ENCODE assay signal across 8 mouse cellular contexts in genomic region chr11:97801409-97802193, GRCm38 (mm10). TPM values are rescaled to one million over a fixed set of nuclear protein-coding genes. Genes with fewer than 3 reads are reported as not detected.
DNase-seq lines count a peak whose midpoint lies in the region; ATAC-seq lines count a peak whose summit lies in the region.

No protein-coding gene starts in this region.

- ATAC-seq in heart, embryonic 16.5 days (replicated peaks; ENCODE audit: extremely low read depth, insufficient read depth, low FRiP score) = no peak
- peak; percentile 8; the same call in 1 of the 2 replicates for ATAC-seq in midbrain, embryonic 11.5 days (ENCODE audit: low FRiP score)
- no peak for ATAC-seq in monocyte, adult 5-6 weeks (replicated peaks; ENCODE audit: insufficient number of reproducible peaks, low FRiP score, low TSS enrichment, poor library complexity, severe bottlenecking)

- H3K36me3 ChIP-seq in heart, embryonic 16.5 days (ENCODE audit: control insufficient read depth, insufficient read depth) = no peaks in the 10 kb centered on the region
- no peaks in the 10 kb centered on the region for H3K36me3 ChIP-seq in midbrain, embryonic 11.5 days (ENCODE audit: control insufficient read depth, insufficient read depth, low read length)

- H3K4me2 ChIP-seq in heart, embryonic 16.5 days (ENCODE audit: low read depth, low read length) = peak overlapping the region; percentile 94
- H3K4me2 ChIP-seq in midbrain, embryonic 11.5 days = peak overlapping the region; percentile 50

- peak overlapping the region; percentile 84 for H3K4me3 ChIP-seq in heart, embryonic 16.5 days (ENCODE audit: low read length)
- H3K4me3 ChIP-seq in midbrain, embryonic 11.5 days (ENCODE audit: low read depth, low read length) = peak overlapping the region; percentile 82

- peaks cover 56% of the 10 kb centered on the region for H3K4me1 ChIP-seq in heart, embryonic 16.5 days (ENCODE audit: control insufficient read depth, insufficient read depth, low read length)
- peaks cover 36% of the 10 kb centered on the region for H3K4me1 ChIP-seq in midbrain, embryonic 11.5 days (ENCODE audit: control insufficient read depth, insufficient read depth, low read length)

- peak overlapping the region; percentile 94 for H3K9ac ChIP-seq in heart, embryonic 16.5 days (ENCODE audit: low read length)
- peak overlapping the region; percentile 88; the same call in 1 of the 2 replicates for H3K9ac ChIP-seq in midbrain, embryonic 11.5 days (ENCODE audit: low read length)

- 27% methylated on average over 8 of the region's 8 CpGs for WGBS in heart, embryonic 16.5 days
- whole genome bisulfite sequencing in large intestine, adult 2 months = 10% methylated on average over 8 of the region's 8 CpGs
- WGBS in midbrain, embryonic 11.5 days = 31% methylated on average over 8 of the region's 8 CpGs

- DNase-seq in urinary bladder, postnatal 14 days (ENCODE audit: low spot score) = peak; percentile 76
- no peak for DNase-seq in urinary bladder, adult 2 months (ENCODE audit: low spot score)
- peak; percentile 73 to 86 for DNase-seq in cerebellum, postnatal 14 days
- peak; percentile 89 for DNase-seq in large intestine, adult 2 months (ENCODE audit: low read depth, low spot score)
- DNase-seq in midbrain, embryonic 11.5 days (ENCODE audit: low spot score, missing footprints) = peak; percentile 94
- DNase-seq in thymus, postnatal 10 days (ENCODE audit: low spot score in 2 of 2) = no peak

- H3K27me3 ChIP-seq in heart, embryonic 16.5 days (ENCODE audit: control insufficient read depth, insufficient read depth, low read length) = no peaks in the 10 kb centered on the region
- H3K27me3 ChIP-seq in midbrain, embryonic 11.5 days (ENCODE audit: control insufficient read depth, insufficient read depth, low read length) = no peaks in the 10 kb centered on the region

- H3K9me3 ChIP-seq in heart, embryonic 16.5 days (replicated peaks; ENCODE audit: control insufficient read depth, low read length) = no peaks in the 10 kb centered on the region
- H3K9me3 ChIP-seq in midbrain, embryonic 11.5 days (ENCODE audit: control insufficient read depth, low read length) = no peaks in the 10 kb centered on the region

- H3K27ac ChIP-seq in heart, embryonic 16.5 days (ENCODE audit: low read length) = peak overlapping the region; percentile 97
- H3K27ac ChIP-seq in midbrain, embryonic 11.5 days (ENCODE audit: low read depth, low read length) = no peak overlapping the region

RNA-seq across cellular contexts. Expression of gene Lasp1, which starts 2.8 kb away (rescaled TPM):
- polyA plus RNA-seq in urinary bladder, adult 2 months (2012; rRNA removed) = 101 and 108 TPM in 2 replicates
- 52.9 and 59.0 TPM in 2 replicates for polyA plus RNA-seq in heart, embryonic 16.5 days (2015; fragmentation: Nextera tagmentation; extraction: Ambion mirVana)
- polyA plus RNA-seq in large intestine, adult 2 months (2012; rRNA removed) = 251 and 313 TPM in 2 replicates
- polyA plus RNA-seq in midbrain, embryonic 11.5 days (2014; fragmentation: Nextera tagmentation; extraction: Ambion mirVana) = 52.6 and 59.2 TPM in 2 replicates
- 199 to 392 TPM (median 246 TPM) in 3 replicates for total RNA-seq in monocyte, adult 5-6 weeks (2017)

RNA-seq across cellular contexts. Expression of gene Rpl23, which starts 19.4 kb away (rescaled TPM):
- 911 and 1,027 TPM in 2 replicates for polyA plus RNA-seq in urinary bladder, adult 2 months (2012; rRNA removed)
- 299 and 310 TPM in 2 replicates for polyA plus RNA-seq in heart, embryonic 16.5 days (2015; fragmentation: Nextera tagmentation; extraction: Ambion mirVana)
- 115 and 147 TPM in 2 replicates for polyA plus RNA-seq in large intestine, adult 2 months (2012; rRNA removed)
- 441 and 443 TPM in 2 replicates for polyA plus RNA-seq in midbrain, embryonic 11.5 days (2014; fragmentation: Nextera tagmentation; extraction: Ambion mirVana)
- 1,225 to 1,795 TPM (median 1,736 TPM) in 3 replicates for total RNA-seq in monocyte, adult 5-6 weeks (2017)

RNA-seq across cellular contexts. Expression of gene 1700001P01Rik, which starts 25.9 kb away (rescaled TPM):
- 0.13 and 0.41 TPM in 2 replicates for polyA plus RNA-seq in urinary bladder, adult 2 months (2012; rRNA removed)
- 0.25 and 0.41 TPM in 2 replicates for polyA plus RNA-seq in heart, embryonic 16.5 days (2015; fragmentation: Nextera tagmentation; extraction: Ambion mirVana)
- 0.22 TPM in 1 of 2 replicates, not detected in the other for polyA plus RNA-seq in large intestine, adult 2 months (2012; rRNA removed)
- 0.47 and 0.78 TPM in 2 replicates for polyA plus RNA-seq in midbrain, embryonic 11.5 days (2014; fragmentation: Nextera tagmentation; extraction: Ambion mirVana)
- not detected in 3 replicates for total RNA-seq in monocyte, adult 5-6 weeks (2017)

RNA-seq across cellular contexts. Expression of gene Cwc25, which starts 35.2 kb away (rescaled TPM):
- 15.3 and 16.6 TPM in 2 replicates for polyA plus RNA-seq in urinary bladder, adult 2 months (2012; rRNA removed)
- 10.7 and 12.5 TPM in 2 replicates for polyA plus RNA-seq in heart, embryonic 16.5 days (2015; fragmentation: Nextera tagmentation; extraction: Ambion mirVana)
- 5.1 and 7.0 TPM in 2 replicates for polyA plus RNA-seq in large intestine, adult 2 months (2012; rRNA removed)
- polyA plus RNA-seq in midbrain, embryonic 11.5 days (2014; fragmentation: Nextera tagmentation; extraction: Ambion mirVana) = 12.6 and 15.0 TPM in 2 replicates
- 42.0 to 49.3 TPM (median 43.5 TPM) in 3 replicates for total RNA-seq in monocyte, adult 5-6 weeks (2017)

RNA-seq across cellular contexts. Expression of gene B230217C12Rik, which starts 39.0 kb away (rescaled TPM):
- polyA plus RNA-seq in urinary bladder, adult 2 months (2012; rRNA removed) = 3.8 and 5.6 TPM in 2 replicates
- 2.5 and 3.2 TPM in 2 replicates for polyA plus RNA-seq in heart, embryonic 16.5 days (2015; fragmentation: Nextera tagmentation; extraction: Ambion mirVana)
- 1.2 and 1.4 TPM in 2 replicates for polyA plus RNA-seq in large intestine, adult 2 months (2012; rRNA removed)
- 14.7 and 17.3 TPM in 2 replicates for polyA plus RNA-seq in midbrain, embryonic 11.5 days (2014; fragmentation: Nextera tagmentation; extraction: Ambion mirVana)
- total RNA-seq in monocyte, adult 5-6 weeks (2017) = 0.96 to 3.0 TPM in 2 of 3 replicates, not detected in the other

Comparison
In these comparisons a context has a peak if more than half of its experiments do, and no peak if none do; other contexts are left out.
1. DNase-seq: peak in urinary bladder, postnatal 14 days (single experiment), cerebellum, postnatal 14 days (2 of 2), large intestine, adult 2 months (single experiment) and midbrain, embryonic 11.5 days (single experiment); none in urinary bladder, adult 2 months (single experiment) and thymus, postnatal 10 days (0 of 2).